Mouse (Mus musculus) hindbrain, postnatal 0 days (tissue): Measurements from ENCODE around the gene Hspbp1. TPM values are rescaled to one million over a fixed set of nuclear protein-coding genes. Genes with fewer than 3 reads are reported as not detected.

Source experiments
- ATAC-seq: fragments of 200-750 bp; cut with Nextera tagmentation; 2 replicates; pipeline ENCODE4 v1.8.0; 2017; ENCODE audit warnings: mild to moderate bottlenecking, moderate TSS enrichment, moderate library complexity
- DNase-seq: peaks from one replicate; pipeline ENCODE4 v3.0.0-alpha.2; 2015; ENCODE audit warnings: low spot score
- H3K27ac ChIP-seq: fragments of 300-500 bp; sonication (generic); 2 replicates; pipeline ENCODE4 v1.5.1; 2014; ENCODE audit warnings: mild to moderate bottlenecking
- H3K27me3 ChIP-seq: fragments of 300-500 bp; sonication (generic); 2 replicates; pipeline ENCODE4 v1.6.1; 2014; ENCODE audit warnings: low read length, mixed read lengths; ENCODE audit not compliant: insufficient read depth
- H3K36me3 ChIP-seq: fragments of 300-500 bp; sonication (generic); 2 replicates; pipeline ENCODE4 v1.6.1; 2014; ENCODE audit warnings: low read length, mixed read lengths; ENCODE audit not compliant: insufficient read depth
- H3K4me1 ChIP-seq: fragments of 300-500 bp; sonication (generic); 2 replicates; pipeline ENCODE4 v1.6.1; 2014; ENCODE audit warnings: antibody characterized with exemption, low read length, mixed read lengths; ENCODE audit not compliant: insufficient read depth
- H3K4me2 ChIP-seq: fragments of 300-500 bp; sonication (generic); 2 replicates; pipeline ENCODE4 v1.6.1; 2014; ENCODE audit warnings: low read depth, mild to moderate bottlenecking, low read length, moderate library complexity, mixed read lengths
- H3K4me3 ChIP-seq: fragments of 300-500 bp; sonication (generic); 2 replicates; pipeline ENCODE4 v1.5.1; 2014; ENCODE audit warnings: low read length
- H3K9ac ChIP-seq: fragments of 300-500 bp; sonication (generic); replicated peaks from 2 replicates; pipeline ENCODE4 v1.6.1; 2014; ENCODE audit warnings: mild to moderate bottlenecking, low read length, moderate library complexity, mixed read lengths
- H3K9me3 ChIP-seq: fragments of 300-500 bp; sonication (generic); 2 replicates; pipeline ENCODE4 v1.6.1; 2016; ENCODE audit warnings: low read length, mixed read lengths
- CTCF ChIP-seq: IDR thresholded peaks from 2 replicates; pipeline ENCODE4 v1.5.1; 2016; ENCODE audit warnings: antibody characterized with exemption, control low read depth, low read depth
- WGBS: fragments of 180-500 bp; shearing (Covaris S2); extraction: QIAGEN DNeasy Blood & Tissue Kit; methylation state at CpG from one replicate; pipeline ENCODE4 v1.1.7; 2014; 5-methylcytosine and 5-hydroxymethylcytosine counted together
- polyA plus RNA-seq: library from polyadenylated mRNA; unstranded; fragments of >200 nt; fragmentation: Nextera tagmentation; extraction: Ambion mirVana; gene quantifications from 2 replicates; pipeline ENCODE4 v1.2.1, GENCODE M21; 2015
- total RNA-seq: library from RNA; depleted of rRNA; stranded (reverse); fragments of >200 nt; gene quantifications from 2 replicates; pipeline ENCODE4 v1.2.3, GENCODE M21; 2014; rRNA removed

Gene Hspbp1
- total RNA-seq (259 and 288 TPM in 2 replicates), polyA plus RNA-seq (172 and 174 TPM in 2 replicates)

DNA sequence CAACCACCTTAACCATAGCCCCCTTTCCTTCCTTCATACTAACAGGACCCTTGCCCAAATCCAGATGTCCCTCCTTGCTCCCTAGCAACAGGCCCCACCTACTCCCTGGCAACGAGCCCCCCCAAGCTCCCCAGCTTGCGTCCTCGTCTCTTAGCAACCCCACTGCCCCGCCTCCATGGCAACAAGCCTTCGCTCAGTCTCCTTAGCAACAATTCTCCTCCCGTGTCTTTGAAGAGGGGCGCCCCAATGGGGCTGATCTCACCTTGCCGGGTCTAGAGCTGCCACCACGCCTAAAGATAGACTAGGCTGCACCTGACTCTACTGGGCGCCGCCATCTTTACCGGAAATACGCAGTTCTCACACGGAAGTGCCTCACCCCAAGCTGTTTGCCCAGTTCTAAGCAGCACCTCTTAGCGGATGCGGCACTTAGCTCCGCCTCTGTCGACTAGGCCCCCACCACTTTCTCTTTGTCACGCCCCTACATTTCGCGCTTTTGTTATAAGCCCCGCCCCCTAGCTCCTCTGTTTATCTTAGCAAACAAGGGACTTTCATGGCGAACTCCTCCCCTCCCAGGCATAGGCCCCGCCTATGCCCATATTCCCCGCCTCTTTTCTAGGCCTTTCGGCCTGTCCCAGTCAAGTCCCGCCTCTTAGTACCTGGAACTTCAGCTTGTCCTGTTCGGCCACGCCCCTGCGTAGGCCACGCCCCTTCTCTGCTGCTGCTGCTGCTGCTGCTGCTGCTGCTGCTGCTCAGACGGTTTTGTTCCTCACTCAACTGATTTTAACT is at the start of gene Hspbp1:
TSS of gene Hspbp1 (minus strand) at position 437 of the 786 bp plus-strand sequence.
- 0% methylated on average over 32 of the region's 32 CpGs for WGBS
- H3K9me3 ChIP-seq: no peaks in the 10 kb centered on the region
- ATAC-seq: peak; percentile 97
- no peaks in the 10 kb centered on the region for H3K4me1 ChIP-seq
- no peaks in the 10 kb centered on the region for H3K27me3 ChIP-seq
- peak within 1 kb of the TSS; percentile 52 for H3K9ac ChIP-seq
- H3K27ac ChIP-seq: peak within 1 kb of the TSS; percentile 73
- peak; percentile 95 for DNase-seq
- H3K4me3 ChIP-seq: peak within 1 kb of the TSS; percentile 78
- peak within 1 kb of the TSS; percentile 92 for H3K4me2 ChIP-seq
- peak; percentile 16; the same call in 1 of the 2 replicates for TF ChIP-seq CTCF
- H3K36me3 ChIP-seq: peaks cover 10% of the 10 kb centered on the region

DNA sequence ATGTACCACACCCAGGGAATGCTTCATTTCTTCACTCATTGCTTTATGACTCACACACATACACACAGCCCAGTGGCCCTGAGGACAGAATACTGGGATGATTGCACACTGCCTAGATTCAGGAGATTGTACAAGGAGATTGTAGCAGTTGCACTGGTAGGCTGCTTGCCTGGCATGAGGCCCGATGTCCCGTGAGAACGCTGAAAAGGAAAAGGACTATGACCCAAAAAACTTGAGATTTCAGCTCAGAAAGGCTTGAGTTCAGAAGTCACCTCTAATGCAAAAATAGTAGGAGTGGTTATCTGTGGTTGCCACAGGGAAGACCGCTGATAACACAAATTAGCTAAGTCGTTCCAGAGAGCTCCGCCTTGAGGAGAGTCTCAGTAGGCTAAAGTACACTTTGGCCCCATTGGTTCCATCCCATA is 48.1 kb upstream of the Hspbp1 start:
- Histone ChIP-seq H3K36me3 (no peaks in the 10 kb centered on the region), H3K4me3 (no peak overlapping the region), H3K4me1 (no peaks in the 10 kb centered on the region), H3K27me3 (no peaks in the 10 kb centered on the region), H3K4me2 (no peak overlapping the region), H3K9ac (no peak overlapping the region), H3K27ac (no peak overlapping the region), H3K9me3 (no peaks in the 10 kb centered on the region)
- TF ChIP-seq CTCF: no peak
- DNase-seq (no peak), ATAC-seq (no peak)
- WGBS: 71% methylated on average over 6 of the region's 6 CpGs

DNA sequence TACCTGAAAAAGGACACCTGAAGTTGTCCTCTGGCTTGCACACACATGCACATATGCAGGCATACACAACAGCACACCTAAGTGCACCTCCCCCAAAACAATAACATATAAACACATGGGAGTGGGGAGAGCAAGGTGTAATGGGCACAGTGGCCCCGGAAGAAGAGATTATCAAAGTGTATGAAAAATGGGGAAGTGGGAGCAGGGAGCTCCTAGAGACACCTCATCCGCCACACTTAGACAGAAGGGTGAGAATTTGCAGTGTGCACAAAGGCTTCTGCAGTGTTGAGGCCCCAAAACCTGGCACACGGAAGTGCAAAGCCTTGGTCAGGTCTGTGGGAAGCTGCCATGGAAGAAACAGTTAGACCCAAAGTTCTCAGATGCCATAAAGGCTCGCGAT is 46.2 kb upstream of the Hspbp1 start:
- no peaks in the 10 kb centered on the region for H3K27me3 ChIP-seq
- no peaks in the 10 kb centered on the region for H3K4me1 ChIP-seq
- no peaks in the 10 kb centered on the region for H3K36me3 ChIP-seq
- WGBS: 82% methylated on average over 5 of the region's 5 CpGs
- no peak for TF ChIP-seq CTCF
- H3K9me3 ChIP-seq: no peaks in the 10 kb centered on the region
- no peak overlapping the region for H3K4me2 ChIP-seq
- H3K9ac ChIP-seq: no peak overlapping the region
- ATAC-seq (no peak), DNase-seq (no peak)
- no peak overlapping the region for H3K4me3 ChIP-seq
- H3K27ac ChIP-seq: no peak overlapping the region

- Histone ChIP-seq H3K36me3 (no peaks in the 10 kb centered on the region), H3K4me2 (no peak within 1 kb of the TSS), H3K4me1 (no peaks in the 10 kb centered on the region), H3K9ac (no peak within 1 kb of the TSS), H3K27ac (no peak within 1 kb of the TSS), H3K27me3 (no peaks in the 10 kb centered on the region), H3K9me3 (no peaks in the 10 kb centered on the region), H3K4me3 (no peak within 1 kb of the TSS)
- ATAC-seq (no peak), DNase-seq (no peak)
- TF ChIP-seq CTCF: no peak
- 86% methylated on average over 7 of the region's 7 CpGs for WGBS
Observed at GRCm38 (mm10) chr7:4725169-4725568, 40.3 kb upstream of the Hspbp1 start, which contains the start of gene Tmem150b. Gene Tmem150b, minus strand, starts transcription at chr7:4725249.

DNA sequence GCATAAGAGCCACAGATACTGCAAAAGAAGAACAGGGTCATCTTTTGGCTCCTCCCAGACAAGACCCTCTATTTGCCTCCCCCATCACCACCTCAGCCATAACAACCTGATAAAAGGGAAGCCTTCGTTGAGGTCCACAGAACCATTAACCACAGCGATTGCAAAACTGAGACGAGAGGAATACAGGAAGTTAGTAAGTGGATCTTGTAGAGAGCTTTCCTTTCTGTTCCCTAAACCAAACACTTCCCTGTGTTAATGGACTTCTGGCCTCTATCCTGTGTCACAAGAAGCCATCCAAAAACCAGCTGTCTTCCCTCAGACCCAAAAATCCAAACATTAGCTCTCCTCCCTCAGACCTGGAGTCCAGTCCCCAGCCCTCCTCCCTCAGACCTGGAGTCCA is 39.5 kb upstream of the Hspbp1 start:
- H3K36me3 ChIP-seq: no peaks in the 10 kb centered on the region
- H3K4me1 ChIP-seq: no peaks in the 10 kb centered on the region
- no peak overlapping the region for H3K27ac ChIP-seq
- no peaks in the 10 kb centered on the region for H3K9me3 ChIP-seq
- ATAC-seq (no peak), DNase-seq (no peak)
- TF ChIP-seq CTCF: no peak
- H3K4me2 ChIP-seq: no peak overlapping the region
- WGBS: 82% methylated on average over 3 of the region's 3 CpGs
- no peak overlapping the region for H3K4me3 ChIP-seq
- H3K27me3 ChIP-seq: no peaks in the 10 kb centered on the region
- no peak overlapping the region for H3K9ac ChIP-seq

DNA sequence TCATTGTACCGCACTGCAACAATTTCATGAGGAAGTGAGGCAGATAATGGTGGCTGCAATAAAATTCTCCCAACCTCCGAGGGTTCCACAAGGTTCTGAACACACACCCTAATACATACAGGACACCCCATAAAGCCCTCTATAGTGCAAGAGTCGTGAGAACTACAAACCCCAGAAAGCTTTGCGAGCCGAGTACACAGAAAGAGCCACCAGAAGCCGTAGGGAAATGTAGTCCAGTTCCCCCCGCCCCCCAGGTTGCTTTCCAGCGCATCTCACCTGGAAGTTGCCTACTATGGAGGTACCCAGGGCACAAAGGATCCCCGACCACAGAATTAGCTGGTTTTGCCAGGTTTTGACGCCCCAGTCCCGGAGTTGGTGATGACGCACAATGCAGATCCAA is 38.6 kb upstream of the Hspbp1 start:
- TF ChIP-seq CTCF: no peak
- peak; percentile 63; the same call in 1 of the 2 replicates for ATAC-seq
- peak; percentile 53 for DNase-seq
- Histone ChIP-seq H3K4me2 (peak overlapping the region; percentile 50), H3K4me1 (no peaks in the 10 kb centered on the region), H3K27ac (no peak overlapping the region), H3K9me3 (no peaks in the 10 kb centered on the region), H3K27me3 (no peaks in the 10 kb centered on the region), H3K4me3 (peak overlapping the region; percentile 25), H3K9ac (no peak overlapping the region), H3K36me3 (no peaks in the 10 kb centered on the region)
- 35% methylated on average over 12 of the region's 12 CpGs for WGBS

DNA sequence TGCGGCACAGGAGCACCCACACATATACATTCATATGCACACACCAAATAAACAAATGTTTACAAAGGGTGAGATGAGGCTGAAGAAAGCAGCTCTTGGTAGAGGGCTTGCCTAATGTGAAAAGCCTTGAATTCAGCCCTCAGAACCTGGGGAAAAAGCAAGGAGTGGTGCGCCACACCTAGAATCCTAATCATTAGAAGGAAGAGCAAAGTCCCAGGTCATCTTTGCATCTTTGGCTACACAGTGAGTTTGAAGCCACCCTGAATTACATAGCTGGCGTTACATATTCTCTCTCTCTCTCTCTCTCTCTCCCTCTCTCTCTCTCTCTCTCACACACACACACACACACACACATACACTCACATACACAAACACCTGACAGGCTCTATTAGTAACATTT is 34.4 kb upstream of the Hspbp1 start:
- 89% methylated on average over 3 of the region's 3 CpGs for WGBS
- H3K27me3 ChIP-seq: no peaks in the 10 kb centered on the region
- peaks cover 11% of the 10 kb centered on the region for H3K36me3 ChIP-seq
- H3K4me3 ChIP-seq: no peak overlapping the region
- H3K4me2 ChIP-seq: no peak overlapping the region
- TF ChIP-seq CTCF: no peak
- H3K4me1 ChIP-seq: no peaks in the 10 kb centered on the region
- no peak for ATAC-seq
- no peak for DNase-seq
- H3K9me3 ChIP-seq: no peaks in the 10 kb centered on the region
- no peak overlapping the region for H3K27ac ChIP-seq
- no peak overlapping the region for H3K9ac ChIP-seq
